Mouse (Mus musculus): ENCODE measurements around the gene D17Wsu92e.
"Not testable (repeated sequence)": the region's sequence is repeated elsewhere in the genome, so short reads cannot be mapped to it uniquely, and the experiment has no call there.

The D17Wsu92e gene

GRCm38 (mm10) chr17:27820568-27821406, at the start of gene D17Wsu92e:
Gene D17Wsu92e (minus strand): TSS chr17:27820648.
- DNase-seq (ENCODE audit: low read depth, low spot score) = peak; percentile 99

- no peak for DNase-seq (ENCODE audit: low read depth, low spot score)
These were observed 46.3 kb upstream of the D17Wsu92e start for GRCm38 (mm10) chr17:27866737-27867136.

DNA sequence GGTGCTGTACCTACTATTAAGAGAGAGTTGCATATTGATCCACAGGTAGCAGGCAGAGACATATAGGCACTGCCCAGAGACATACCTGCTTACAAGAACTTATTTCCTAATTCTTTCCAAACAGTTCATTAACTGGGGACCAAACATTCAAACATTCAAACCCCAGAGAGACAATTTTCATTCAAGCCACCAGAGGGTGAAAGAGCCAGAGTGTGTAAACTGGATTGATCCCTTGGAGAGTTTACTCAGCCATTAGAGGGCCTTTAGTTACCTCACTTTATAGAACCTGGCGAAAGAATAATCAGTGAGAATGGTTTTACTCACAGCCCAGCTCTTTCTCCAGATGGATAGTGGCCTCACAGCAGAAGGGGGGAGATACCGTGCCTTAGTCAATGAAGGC, 45.0 kb upstream of the D17Wsu92e start:
- DNase-seq (ENCODE audit: low read depth, low spot score) = no peak

DNA sequence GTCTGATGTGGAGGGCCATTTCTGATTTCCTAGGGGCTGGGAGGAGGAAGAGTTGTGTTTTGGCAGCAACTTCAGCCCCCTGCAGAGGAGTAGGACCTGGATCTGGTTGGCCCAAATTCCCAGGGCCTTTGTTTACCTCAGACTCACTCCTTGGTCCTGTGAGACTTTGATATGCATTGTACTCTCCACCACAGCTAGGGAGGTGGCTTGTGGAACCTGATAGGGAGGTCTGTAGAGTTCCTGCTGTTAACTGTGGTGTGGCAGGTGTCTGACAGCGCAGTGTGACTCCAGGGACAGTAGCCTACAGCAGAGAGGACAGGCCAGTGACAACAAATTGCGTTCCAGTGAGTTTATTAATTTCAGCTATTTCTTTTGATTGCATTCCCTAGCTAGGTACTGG, 38.7 kb upstream of the D17Wsu92e start:
- DNase-seq (ENCODE audit: low read depth, low spot score) = no peak

GRCm38 (mm10) chr17:27857649-27858475, 37.4 kb upstream of the D17Wsu92e start:
- DNase-seq (ENCODE audit: low read depth, low spot score) = no peak

DNA sequence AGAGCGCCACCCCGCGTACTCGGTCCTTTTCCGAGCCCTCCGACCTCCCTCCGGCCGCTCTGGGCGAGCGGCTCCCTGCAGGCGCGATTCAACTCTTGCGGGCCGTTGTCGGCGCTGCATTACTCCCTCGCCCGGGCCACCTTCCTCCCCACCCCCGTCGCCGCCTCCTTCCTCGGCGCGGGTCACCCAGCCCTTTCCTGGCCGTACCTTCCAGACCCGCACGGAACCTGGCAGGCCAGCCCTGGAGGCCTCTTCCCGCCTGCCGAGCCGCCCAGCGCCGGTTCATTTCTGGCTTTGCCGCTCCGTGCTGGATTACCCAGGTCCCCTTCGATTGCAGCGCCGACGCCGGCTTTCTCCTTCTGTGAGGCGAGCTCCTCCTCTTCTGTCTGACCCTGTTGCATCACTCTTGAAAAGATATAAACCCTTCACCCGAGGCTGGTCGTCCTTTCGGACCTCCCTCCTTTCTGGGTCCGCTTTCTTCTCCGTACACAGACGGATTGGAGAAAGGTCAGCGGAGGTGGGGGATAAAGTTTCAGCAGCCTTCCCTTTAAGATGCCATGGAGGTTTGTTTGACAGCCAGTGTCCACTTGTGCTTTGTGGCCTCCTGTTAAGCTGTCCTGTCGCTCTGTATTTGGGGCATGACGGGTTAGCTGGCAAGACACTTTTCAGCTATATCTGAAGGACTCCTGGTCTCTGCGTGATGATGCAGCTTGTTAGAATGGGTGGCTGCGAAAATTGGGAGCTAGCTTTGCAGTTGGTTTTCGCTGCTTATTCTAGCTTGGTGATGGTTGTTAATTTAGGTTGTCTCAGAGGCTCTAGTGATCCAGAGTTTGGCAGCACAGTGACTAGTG, 36.6 kb upstream of the D17Wsu92e start:
- DNase-seq (ENCODE audit: low read depth, low spot score) = peak; percentile 29

GRCm38 (mm10) chr17:27856265-27856797, 35.9 kb upstream of the D17Wsu92e start, which contains the start of gene Uhrf1bp1:
Gene Uhrf1bp1 (plus strand): TSS chr17:27856441.
- peak; percentile 81 for DNase-seq (ENCODE audit: low read depth, low spot score)

- DNase-seq (ENCODE audit: low read depth, low spot score) = no peak
These were observed 30.6 kb upstream of the D17Wsu92e start for GRCm38 (mm10) chr17:27851076-27851475.

GRCm38 (mm10) chr17:27848351-27848750, 27.9 kb upstream of the D17Wsu92e start:
- DNase-seq (ENCODE audit: low read depth, low spot score) = no peak

GRCm38 (mm10) chr17:27839469-27840252, 19.2 kb upstream of the D17Wsu92e start:
- DNase-seq (ENCODE audit: low read depth, low spot score) = peak; percentile 96

DNA sequence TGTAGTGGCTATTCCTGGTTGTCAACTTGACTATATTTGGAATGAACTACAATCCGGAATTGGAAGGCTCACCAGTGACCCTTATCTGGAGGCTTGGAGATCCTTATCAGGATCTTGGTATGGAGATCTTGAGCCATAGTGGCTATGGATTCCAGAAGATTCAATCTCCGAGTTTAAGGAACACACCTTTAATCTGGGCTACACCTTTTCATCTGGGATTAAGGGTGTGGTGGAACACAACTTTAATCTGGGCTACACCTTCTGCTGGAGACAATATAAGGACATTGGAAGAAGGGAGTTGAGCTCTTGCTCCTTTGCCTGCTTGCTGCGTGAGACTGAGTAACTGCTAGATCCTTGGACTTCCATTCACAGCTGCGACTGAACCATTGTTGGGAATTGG, 17.4 kb upstream of the D17Wsu92e start, which contains the start of gene Snrpc:
TSS of gene Snrpc (plus strand) at position 301 of the 400 bp plus-strand sequence.
- DNase-seq (ENCODE audit: low read depth, low spot score) = not testable (repeated sequence)

- DNase-seq (ENCODE audit: low read depth, low spot score) = peak; percentile 43
These were observed 10.0 kb upstream of the D17Wsu92e start for GRCm38 (mm10) chr17:27830411-27830810.

DNA sequence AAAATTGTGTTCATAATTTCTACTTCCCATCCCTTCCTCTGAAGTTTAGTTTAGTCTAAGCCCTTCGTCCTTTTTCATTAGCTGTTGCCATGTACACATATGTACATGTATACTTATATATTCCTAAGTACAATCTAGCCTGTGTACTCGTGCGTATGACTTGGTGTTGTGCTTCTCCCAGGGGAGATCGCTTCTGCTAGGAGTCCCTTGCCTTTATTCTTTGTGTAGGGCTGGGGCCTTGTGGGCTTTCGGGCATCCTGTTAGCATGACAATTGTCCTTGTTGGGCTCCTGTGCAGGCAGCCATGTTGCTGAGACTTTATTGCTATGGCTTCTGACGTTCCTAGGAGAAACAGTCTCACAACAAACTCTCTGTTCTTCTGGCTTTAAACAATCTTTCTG, 7.1 kb upstream of the D17Wsu92e start:
- DNase-seq (ENCODE audit: low read depth, low spot score) = no peak

DNA sequence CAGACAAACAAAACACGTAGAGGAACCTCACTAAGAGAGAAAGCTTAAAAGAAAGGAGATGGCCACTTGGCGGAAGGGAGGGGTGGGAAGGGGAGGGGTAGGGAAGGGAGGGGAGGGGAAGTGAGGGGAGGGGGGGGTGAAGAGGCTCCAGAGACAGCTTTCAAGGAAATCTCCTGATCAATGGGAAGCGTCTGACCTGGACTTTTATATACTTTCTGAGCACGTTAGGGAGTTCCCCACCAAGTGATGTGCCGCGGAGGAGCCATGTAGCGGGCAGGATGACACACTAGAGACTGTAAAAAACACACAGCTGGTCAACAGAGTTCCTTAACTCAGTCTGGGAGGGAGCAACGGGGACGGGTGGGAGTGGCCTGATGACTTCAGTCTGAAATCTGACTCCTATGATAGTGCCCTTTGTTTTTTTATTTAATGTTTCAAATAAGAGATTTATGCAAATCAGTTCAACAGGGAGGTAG, 6.5 kb upstream of the D17Wsu92e start:
- DNase-seq (ENCODE audit: low read depth, low spot score) = peak; percentile 56

- peak; percentile 82 for DNase-seq (ENCODE audit: low read depth, low spot score)
These were observed 5.8 kb upstream of the D17Wsu92e start for GRCm38 (mm10) chr17:27825984-27826905.

DNA sequence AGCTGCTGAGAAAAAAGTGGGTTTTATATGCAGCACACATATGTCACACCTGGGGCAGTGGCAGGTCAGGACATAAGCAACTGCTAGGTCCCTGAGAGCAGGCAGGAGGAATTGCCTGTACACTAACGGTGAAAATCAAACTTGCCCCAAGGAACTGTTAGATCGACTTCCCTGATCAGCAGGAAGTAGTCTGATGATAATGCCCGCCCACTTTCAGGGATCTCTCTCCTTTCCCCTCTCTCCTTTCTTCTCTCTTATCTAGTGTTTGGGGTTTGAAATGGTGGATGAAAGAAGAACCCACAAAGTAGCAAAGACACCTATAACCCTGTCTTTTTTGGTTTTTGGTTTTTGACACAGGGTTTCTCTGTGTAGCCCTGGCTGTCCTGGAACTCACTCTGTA, 5.1 kb upstream of the D17Wsu92e start:
- DNase-seq (ENCODE audit: low read depth, low spot score) = no peak

- no peak for DNase-seq (ENCODE audit: low read depth, low spot score)
These were observed 4.5 kb upstream of the D17Wsu92e start for GRCm38 (mm10) chr17:27824941-27825340.

- no peak for DNase-seq (ENCODE audit: low read depth, low spot score)
These were observed 2.9 kb upstream of the D17Wsu92e start for GRCm38 (mm10) chr17:27823142-27823905.
